ENCODE assay signal across 8 mouse cellular contexts in the genomic region with DNA sequence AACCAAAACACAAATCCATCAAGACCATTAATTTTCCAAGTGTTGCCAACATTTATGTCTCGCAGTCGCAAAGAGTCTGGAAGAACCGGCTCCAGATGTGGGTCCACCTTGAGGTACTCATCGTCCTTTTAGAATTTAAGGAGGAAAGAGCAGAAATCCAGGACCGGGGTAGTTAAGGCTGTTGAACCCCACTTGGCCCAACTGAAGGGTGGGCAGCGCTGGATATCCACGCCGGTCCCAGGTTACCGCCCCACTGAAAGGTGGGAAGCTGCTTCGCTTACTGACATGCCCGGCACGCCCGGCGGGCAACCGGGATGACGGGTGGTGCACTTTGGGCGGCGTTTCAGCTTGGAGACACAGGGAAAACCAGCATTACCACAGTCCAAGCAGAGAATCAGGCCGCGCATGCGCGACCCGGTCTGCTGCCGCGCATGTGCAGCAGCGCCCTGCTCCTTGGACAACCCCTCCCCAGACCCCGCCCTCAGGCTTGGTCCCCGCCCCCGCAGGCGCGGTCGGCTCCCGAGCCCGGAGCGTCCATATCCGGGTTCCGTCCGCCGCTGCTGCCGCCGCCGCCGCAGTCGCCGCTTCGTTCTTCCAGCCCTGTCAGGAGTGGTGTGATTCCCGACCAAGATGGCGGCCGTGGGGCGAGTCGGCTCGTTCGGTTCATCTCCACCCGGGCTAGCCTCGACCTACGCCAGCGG. TPM values are rescaled to one million over a fixed set of nuclear protein-coding genes. Genes with fewer than 3 reads are reported as not detected.
A peak's percentile ranks its signal among the peaks of the same experiment; 100 is the strongest.
DNase-seq lines count a peak whose midpoint lies in the region; ATAC-seq and TF ChIP-seq lines count a peak whose summit lies in the region.

A gene (plus strand): TSS at position 539 of the 701 bp plus-strand sequence.

- H3K9ac ChIP-seq in embryonic facial prominence, embryonic 14.5 days (ENCODE audit: low read depth, low read length): peak within 1 kb of the TSS; percentile 91
- H3K9ac ChIP-seq in heart, adult 2 months (ENCODE audit: low read depth, low read length): peak within 1 kb of the TSS; percentile 96
- peak within 1 kb of the TSS; percentile 94 for H3K9ac ChIP-seq in limb, embryonic 13.5 days
- H3K9ac ChIP-seq in midbrain, embryonic 16.5 days (ENCODE audit: low read depth, low read length): peak within 1 kb of the TSS; percentile 80

- 0 out of 2 replicates have a peak, but pooled peaks have one; percentile 72 for TF ChIP-seq EP300 in heart, adult 2 months (IDR thresholded peaks at IDR 0.05; ENCODE audit: insufficient read depth, low read depth, low read length)

- intact Hi-C loops in heart, adult 2 months (cut with DNase I): loop anchor here (1.0 to 2.0 kb wide), 2 partner anchors 43 to 48 kb away; a partner anchor contains a TSS

- H3K4me2 ChIP-seq in embryonic facial prominence, embryonic 14.5 days (ENCODE audit: low read depth, low read length): peak within 1 kb of the TSS; percentile 95
- peak within 1 kb of the TSS; percentile 93 for H3K4me2 ChIP-seq in limb, embryonic 13.5 days (replicated peaks)
- peak within 1 kb of the TSS; percentile 85 for H3K4me2 ChIP-seq in midbrain, embryonic 16.5 days (ENCODE audit: low read length)

- H3K4me3 ChIP-seq in embryonic facial prominence, embryonic 14.5 days (ENCODE audit: low read depth, low read length): peak within 1 kb of the TSS; percentile 97
- peak within 1 kb of the TSS; percentile 99 for H3K4me3 ChIP-seq in heart, adult 2 months
- peak within 1 kb of the TSS; percentile 93 for H3K4me3 ChIP-seq in limb, embryonic 13.5 days
- H3K4me3 ChIP-seq in midbrain, embryonic 16.5 days (ENCODE audit: low read depth, low read length): peak within 1 kb of the TSS; percentile 54

- H3K9me3 ChIP-seq in embryonic facial prominence, embryonic 14.5 days (ENCODE audit: control insufficient read depth, low read length): no peaks in the 10 kb centered on the region
- H3K9me3 ChIP-seq in limb, embryonic 13.5 days: no peaks in the 10 kb centered on the region
- H3K9me3 ChIP-seq in midbrain, embryonic 16.5 days (replicated peaks; ENCODE audit: control insufficient read depth, low read length, poor library complexity, severe bottlenecking): no peaks in the 10 kb centered on the region

- H3K27ac ChIP-seq in embryonic facial prominence, embryonic 14.5 days (replicated peaks; ENCODE audit: low read depth, low read length): peak within 1 kb of the TSS; percentile 91
- peak within 1 kb of the TSS; percentile 95 for H3K27ac ChIP-seq in heart, adult 2 months
- peak within 1 kb of the TSS; percentile 81 for H3K27ac ChIP-seq in limb, embryonic 13.5 days
- peak within 1 kb of the TSS; percentile 98 for H3K27ac ChIP-seq in midbrain, embryonic 16.5 days (ENCODE audit: low read length)

- TF ChIP-seq CTCF in heart, adult 2 months (IDR thresholded peaks at IDR 0.05): no peak

- peaks cover 24% of the 10 kb centered on the region for H3K4me1 ChIP-seq in embryonic facial prominence, embryonic 14.5 days (ENCODE audit: control insufficient read depth, insufficient read depth, low read length)
- H3K4me1 ChIP-seq in heart, adult 2 months (ENCODE audit: control insufficient read depth, insufficient read depth, low read length): peaks cover 6% of the 10 kb centered on the region
- H3K4me1 ChIP-seq in limb, embryonic 13.5 days: peaks cover 24% of the 10 kb centered on the region
- H3K4me1 ChIP-seq in midbrain, embryonic 16.5 days (ENCODE audit: control insufficient read depth, insufficient read depth, low read length): peaks cover 29% of the 10 kb centered on the region

- no peaks in the 10 kb centered on the region for H3K27me3 ChIP-seq in embryonic facial prominence, embryonic 14.5 days (replicated peaks; ENCODE audit: control insufficient read depth, insufficient read depth, low read length)
- no peaks in the 10 kb centered on the region for H3K27me3 ChIP-seq in heart, adult 2 months (ENCODE audit: control insufficient read depth, insufficient read depth, low read length)
- H3K27me3 ChIP-seq in limb, embryonic 13.5 days: no peaks in the 10 kb centered on the region
- H3K27me3 ChIP-seq in midbrain, embryonic 16.5 days (ENCODE audit: control insufficient read depth, insufficient read depth, low read depth, low read length): no peaks in the 10 kb centered on the region

- H3K79me2 ChIP-seq in heart, adult 2 months (replicated peaks; ENCODE audit: control insufficient read depth, insufficient read depth, low read length): 0 out of 2 replicates have a peak, but pooled peaks cover 1% of the 10 kb centered on the region

- peak; percentile 94 for DNase-seq in 3T3-L1 (ENCODE audit: low read depth, low spot score)
- peak; percentile 95 to 97 for DNase-seq in adrenal gland, postnatal 4 days (ENCODE audit: low spot score in 2 of 2)
- DNase-seq in embryonic facial prominence, embryonic 14.5 days (ENCODE audit: low spot score): peak; percentile 98
- DNase-seq in heart, adult 2 months: peak; percentile 98 to 99
- peak; percentile 97 to 98 for DNase-seq in kidney, adult 8-10 months
- DNase-seq in spleen, postnatal 10 days (ENCODE audit: low spot score in 2 of 2): peak; percentile 95 to 98

- peaks cover 19% of the 10 kb centered on the region for H3K36me3 ChIP-seq in embryonic facial prominence, embryonic 14.5 days (ENCODE audit: control insufficient read depth, insufficient read depth, low read length)
- H3K36me3 ChIP-seq in heart, adult 2 months (ENCODE audit: control insufficient read depth, insufficient read depth, low read length): peaks cover 7% of the 10 kb centered on the region
- H3K36me3 ChIP-seq in limb, embryonic 13.5 days: peaks cover 16% of the 10 kb centered on the region
- peaks cover 9% of the 10 kb centered on the region; the same call in 1 of the 2 replicates for H3K36me3 ChIP-seq in midbrain, embryonic 16.5 days (ENCODE audit: control insufficient read depth, insufficient read depth, low read length)

- ATAC-seq in embryonic facial prominence, embryonic 14.5 days (ENCODE audit: low read depth): peak; percentile 97
- peak; percentile 97 for ATAC-seq in limb, embryonic 13.5 days (ENCODE audit: low FRiP score, low read depth)
- ATAC-seq in midbrain, embryonic 16.5 days: peak; percentile 94

- peak; percentile 94 for TF ChIP-seq POLR2A in heart, adult 2 months (IDR thresholded peaks at IDR 0.05; ENCODE audit: insufficient read depth, low read depth, low read length)

- under 1% methylated on average over 18 of the region's 57 CpGs for WGBS in embryonic facial prominence, embryonic 14.5 days
- under 1% methylated on average over 52 of the region's 57 CpGs for WGBS in heart, adult 2 months
- under 1% methylated on average over 57 of the region's 57 CpGs for WGBS in limb, embryonic 13.5 days
- WGBS in midbrain, embryonic 16.5 days: under 1% methylated on average over 48 of the region's 57 CpGs

RNA-seq across cellular contexts. Expression of the gene that starts here (rescaled TPM):
- 10 to 100 TPM; 45.7 to 49.6 TPM for total RNA-seq in adrenal gland, postnatal 4 days (2021)
- 33.9 and 34.7 TPM in 2 replicates for polyA plus RNA-seq in embryonic facial prominence, embryonic 14.5 days (2014; fragmentation: Nextera tagmentation; extraction: Ambion mirVana)
- total RNA-seq in heart, adult 2 months (2021): 10 to 100 TPM; 64.3 to 68.2 TPM
- 22.4 and 32.6 TPM in 2 replicates for polyA plus RNA-seq in heart, adult 2 months (2012; rRNA removed)
- polyA plus RNA-seq in limb, embryonic 13.5 days (2015; fragmentation: Nextera tagmentation; extraction: Ambion mirVana): 65.7 and 67.8 TPM in 2 replicates
- polyA plus RNA-seq in midbrain, embryonic 16.5 days (2015; fragmentation: Nextera tagmentation; extraction: Ambion mirVana): 118 and 130 TPM in 2 replicates

Comparison
In these comparisons a context has a peak if more than half of its experiments do, and no peak if none do; other contexts are left out.
1. Peak in every context shown above with its lines: DNase-seq, ATAC-seq, H3K4me3 ChIP-seq and H3K27ac ChIP-seq.